ENCODE assay signal across 35 mouse cellular contexts in genomic region chr16:78232205-78232604, GRCm38 (mm10).
"Had no signal": no experiment of that assay in that cellular context is flagged by ENCODE, and none has a peak within 500 bp of the region (broad histone marks: within the 10 kb centered on the region; RNA-seq: fewer than 3 reads in every experiment).

No protein-coding gene starts in this region.

- H3K36me3 ChIP-seq: heart, embryonic 10.5 days; heart, embryonic 12.5 days; heart, embryonic 13.5 days; heart, embryonic 15.5 days; hindbrain, embryonic 10.5 days; hindbrain, embryonic 12.5 days; hindbrain, embryonic 13.5 days; hindbrain, embryonic 15.5 days; intestine, embryonic 15.5 days; kidney, embryonic 15.5 days had no signal

- H3K27ac ChIP-seq: heart, embryonic 10.5 days; heart, embryonic 13.5 days; heart, embryonic 15.5 days; hindbrain, embryonic 10.5 days; hindbrain, embryonic 12.5 days; hindbrain, embryonic 13.5 days; hindbrain, embryonic 15.5 days; hindbrain, postnatal 0 days; intestine, embryonic 15.5 days; kidney, embryonic 15.5 days; kidney, postnatal 0 days; layer of hippocampus, adult 2 months; left cerebral cortex, adult 2 months had no signal

- H3K4me3 ChIP-seq: heart, embryonic 10.5 days; heart, embryonic 12.5 days; heart, embryonic 13.5 days; heart, embryonic 15.5 days; hindbrain, embryonic 10.5 days; hindbrain, embryonic 12.5 days; hindbrain, embryonic 13.5 days; hindbrain, embryonic 15.5 days; intestine, embryonic 15.5 days; kidney, embryonic 15.5 days; layer of hippocampus, adult 2 months; left cerebral cortex, adult 2 months had no signal

- H3K27me3 ChIP-seq: heart, embryonic 12.5 days; heart, embryonic 13.5 days; heart, embryonic 15.5 days; hindbrain, embryonic 12.5 days; hindbrain, embryonic 13.5 days; hindbrain, embryonic 15.5 days; intestine, embryonic 15.5 days had no signal

- DNase-seq: heart, postnatal 10 days; heart, postnatal 14 days; heart, postnatal 36 days; heart, postnatal 4 days; kidney, adult 11 months; kidney, adult 18-20 months; kidney, adult 2 months; kidney, adult 8-10 months; kidney, adult 9 months; kidney, postnatal 10 days; kidney, postnatal 14 days; kidney, postnatal 25 days; kidney, postnatal 36 days; kidney, postnatal 4 days; layer of hippocampus, adult 9-11 months; layer of hippocampus, postnatal 36 days had no signal

- H3K9ac ChIP-seq: heart, embryonic 12.5 days; heart, embryonic 13.5 days; heart, embryonic 15.5 days; hindbrain, embryonic 12.5 days; hindbrain, embryonic 13.5 days; hindbrain, embryonic 15.5 days; intestine, embryonic 15.5 days; kidney, embryonic 15.5 days had no signal

- ATAC-seq: hindbrain, embryonic 16.5 days; hindbrain, postnatal 0 days; inflammation-experienced regulatory T-cells, adult 6 months; intestine, embryonic 15.5 days; intestine, embryonic 16.5 days; intestine, postnatal 0 days had no signal

- H3K9me3 ChIP-seq: heart, embryonic 15.5 days; hindbrain, embryonic 15.5 days; intestine, embryonic 15.5 days had no signal

- H3K4me1 ChIP-seq: heart, embryonic 12.5 days; intestine, embryonic 15.5 days had no signal

- H3K4me2 ChIP-seq: heart, embryonic 11.5 days; heart, embryonic 12.5 days; heart, embryonic 13.5 days; heart, embryonic 15.5 days; hindbrain, embryonic 12.5 days; hindbrain, embryonic 13.5 days; hindbrain, embryonic 15.5 days; intestine, embryonic 15.5 days; kidney, embryonic 15.5 days had no signal
